Mouse (Mus musculus): ENCODE results near the gene Cav2.

Gene Cav2

GRCm38 (mm10) chr6:17309260-17309659, 28.3 kb downstream of the Cav2 start:
- no peak for DNase-seq (ENCODE audit: low read depth, low spot score)

DNA sequence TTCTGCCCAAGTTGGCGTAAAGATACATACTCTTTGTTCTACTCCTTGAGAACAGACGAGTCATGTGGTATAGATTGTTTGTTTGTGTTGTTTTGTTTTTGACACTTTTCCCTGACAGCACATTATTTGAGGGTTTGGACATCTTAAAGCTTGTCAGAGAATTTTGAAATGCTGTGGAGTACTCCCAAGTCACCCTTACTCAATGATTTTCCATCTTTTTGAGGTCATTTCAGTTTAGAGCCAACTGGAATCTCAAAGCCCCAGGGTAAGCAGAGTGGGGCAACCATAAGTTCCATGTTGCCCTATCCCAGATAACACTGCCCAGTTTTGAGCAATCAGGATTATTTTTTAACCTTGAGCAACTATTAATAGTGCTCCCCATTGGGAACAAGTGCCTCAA, 33.3 kb downstream of the Cav2 start:
- DNase-seq (ENCODE audit: low read depth, low spot score), result no peak

DNA sequence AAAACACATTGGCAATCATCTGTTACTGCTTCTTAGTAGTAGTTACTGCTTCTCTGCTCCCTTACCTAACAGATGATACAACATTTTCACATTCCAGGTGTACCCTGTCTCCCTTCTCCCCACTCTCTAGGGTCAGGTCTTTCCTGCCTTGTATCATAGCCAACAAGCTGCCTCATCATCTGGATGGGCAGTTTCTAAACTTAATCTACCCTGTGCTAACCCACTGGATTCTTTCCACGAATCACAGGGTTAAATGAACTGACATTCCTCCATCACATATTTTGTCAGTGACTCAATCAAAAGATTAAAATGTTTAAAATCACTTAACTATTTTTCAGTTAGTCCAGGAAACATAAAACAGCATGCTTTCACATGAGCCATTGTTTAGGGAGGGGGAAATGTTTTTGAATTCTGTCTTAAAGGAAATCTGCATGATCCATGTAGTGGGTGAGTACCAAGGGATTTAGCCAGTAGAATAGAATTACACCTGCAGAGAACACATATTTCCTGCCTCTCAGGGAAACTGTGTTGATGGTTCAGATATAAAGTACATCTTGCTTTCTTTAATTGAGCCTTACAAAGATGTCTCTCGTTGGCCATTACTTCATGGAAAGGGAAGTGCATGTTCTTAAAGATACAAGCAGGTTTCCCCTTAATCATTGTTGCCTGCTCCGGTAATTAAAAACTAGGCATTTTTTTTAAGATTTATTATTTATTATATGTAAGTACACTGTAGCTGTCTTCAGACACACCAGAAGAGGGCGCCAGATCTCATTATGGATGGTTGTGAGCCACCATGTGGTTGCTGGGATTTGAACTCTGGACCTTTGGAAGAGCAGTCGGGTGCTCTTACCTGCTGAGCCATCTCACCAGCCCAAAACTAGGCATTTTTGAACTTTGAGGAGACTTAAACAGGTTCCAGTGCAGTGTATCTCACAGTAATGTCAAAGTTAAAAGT, 34.0 kb downstream of the Cav2 start:
- no peak for DNase-seq (ENCODE audit: low read depth, low spot score)

DNA sequence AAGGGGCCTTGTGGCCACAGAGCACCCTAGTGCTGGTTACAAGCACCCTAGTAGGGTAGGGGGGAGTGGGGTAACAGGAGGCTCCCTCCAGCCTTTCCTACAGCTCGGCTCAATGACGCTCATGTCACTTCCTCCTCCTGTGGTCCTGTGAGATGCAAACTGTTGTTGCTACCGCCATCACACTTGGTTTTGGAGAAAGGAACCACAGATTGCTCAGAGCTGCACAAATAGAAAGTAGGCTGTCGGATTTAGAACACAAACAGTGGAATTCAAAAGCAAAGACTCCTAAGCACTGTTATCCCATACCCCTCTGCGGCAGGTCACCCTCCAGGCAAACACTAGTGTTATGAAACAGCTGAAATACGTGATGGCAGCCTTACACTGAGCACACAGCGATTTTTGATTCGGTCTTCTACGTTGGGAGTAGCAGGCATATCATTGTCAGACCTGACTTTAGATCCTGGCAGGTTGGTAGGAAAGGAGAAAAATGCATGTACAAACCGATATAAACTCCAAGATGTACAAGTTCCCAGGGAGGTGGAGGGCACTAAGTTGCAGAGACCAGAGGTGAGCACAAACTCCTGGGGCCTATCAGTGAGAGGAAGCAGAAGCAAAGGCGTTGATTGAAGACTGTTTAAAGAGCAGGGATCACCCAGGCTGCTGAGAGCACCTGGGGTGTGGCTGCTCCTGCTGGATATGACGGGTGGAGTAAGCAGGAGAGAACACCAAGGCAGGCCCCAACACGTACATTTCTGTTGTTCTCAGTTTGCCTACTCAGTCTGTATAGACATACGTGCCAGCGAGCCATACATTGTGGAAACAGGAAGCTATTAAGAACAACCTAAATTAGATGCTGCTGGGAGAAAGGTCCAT, 35.5 kb downstream of the Cav2 start:
- DNase-seq (ENCODE audit: low read depth, low spot score), result no peak

- DNase-seq (ENCODE audit: low read depth, low spot score), result no peak
Observed at GRCm38 (mm10) chr6:17317167-17317524, 36.2 kb downstream of the Cav2 start.

GRCm38 (mm10) chr6:17317944-17318343, 37.0 kb downstream of the Cav2 start:
- DNase-seq (ENCODE audit: low read depth, low spot score), result no peak

GRCm38 (mm10) chr6:17321976-17322375, 41.0 kb downstream of the Cav2 start:
- no peak for DNase-seq (ENCODE audit: low read depth, low spot score)

- DNase-seq (ENCODE audit: low read depth, low spot score), result no peak
Observed at GRCm38 (mm10) chr6:17327216-17327615, 46.2 kb downstream of the Cav2 start.

- DNase-seq (ENCODE audit: low read depth, low spot score), result no peak
Observed at GRCm38 (mm10) chr6:17329801-17330200, 48.8 kb downstream of the Cav2 start.

DNA sequence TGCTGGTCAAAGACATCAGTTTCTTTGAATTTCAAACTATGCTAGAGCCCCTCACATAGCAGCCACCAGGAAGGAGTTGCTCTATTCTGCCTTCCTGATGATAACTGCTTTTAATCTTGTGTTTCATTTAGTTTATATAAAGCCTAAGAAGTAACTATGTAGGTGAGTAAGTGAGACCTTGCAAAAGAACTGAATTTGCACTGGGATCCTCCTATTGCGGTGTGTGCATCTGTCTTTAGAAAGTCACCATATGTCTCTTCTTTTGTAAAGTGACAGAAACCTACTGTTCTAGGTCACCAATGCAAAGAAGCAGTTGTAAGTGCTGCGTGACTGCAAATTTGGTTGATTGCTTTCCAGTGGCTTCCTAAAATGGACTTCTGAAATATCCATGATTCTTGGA, 56.7 kb downstream of the Cav2 start:
- DNase-seq (ENCODE audit: low read depth, low spot score), result no peak

Measured in forelimb bud, embryonic 11.5 days (tissue).